Mouse (Mus musculus) lung, adult 2 months (tissue): Measurements from ENCODE around the gene 2410137M14Rik.

ENCODE experiments used
- CTCF ChIP-seq: fragments of 200-500 bp; IDR thresholded peaks from 2 replicates; pipeline ENCODE4 v1.5.1; 2011; ENCODE audit warnings: mild to moderate bottlenecking, low read length, control low read depth; ENCODE audit not compliant: insufficient read depth
- POLR2A ChIP-seq: fragments of 200-500 bp; IDR thresholded peaks from 2 replicates; pipeline ENCODE4 v1.6.1; 2011; ENCODE audit warnings: low read depth, mild to moderate bottlenecking, control low read depth, low read length, borderline replicate concordance; ENCODE audit errors: extremely low read depth

GRCm38 (mm10) chr17:36938056-36938455, 43.0 kb downstream of the 2410137M14Rik start:
- no peak for TF ChIP-seq CTCF
- TF ChIP-seq POLR2A, result no peak
